Mouse (Mus musculus): ENCODE data around the gene Cnot8.
A peak's percentile ranks its signal among the peaks of the same experiment; 100 is the strongest.
"Not testable (repeated sequence)": the region's sequence is repeated elsewhere in the genome, so short reads cannot be mapped to it uniquely, and the experiment has no call there.

Gene Cnot8

DNA sequence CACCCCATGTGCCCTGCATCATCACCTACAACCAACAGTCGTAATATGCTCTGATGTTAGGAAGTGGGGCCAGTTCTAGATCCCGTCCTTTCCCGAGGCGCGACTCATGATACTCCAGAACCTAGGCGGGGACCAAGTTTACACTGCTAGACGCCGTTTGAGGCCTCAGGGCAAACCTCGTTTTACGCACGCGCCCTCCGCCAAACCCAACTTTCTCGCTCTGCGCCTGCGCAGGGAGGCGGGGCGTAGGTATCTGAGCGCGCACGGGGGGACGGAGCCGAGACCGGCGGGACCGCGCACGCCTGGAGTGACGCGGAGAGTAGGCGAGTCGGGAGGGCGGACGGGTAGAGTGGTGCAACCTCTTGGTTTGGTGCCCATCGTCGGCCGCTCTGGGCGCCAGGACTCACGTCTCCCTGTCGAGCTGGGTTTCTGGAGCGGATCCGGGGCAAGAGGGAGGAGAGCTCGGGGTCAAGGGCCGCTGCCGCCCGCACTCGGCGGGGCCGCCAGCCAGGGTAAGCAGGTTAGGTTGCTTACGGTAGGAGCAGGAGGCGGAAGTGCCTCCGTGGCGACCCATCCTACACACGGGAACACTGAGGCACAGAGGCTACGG is at the start of gene Cnot8:
TSS of gene Cnot8 (plus strand) at position 457 of the 610 bp plus-strand sequence.
- peak; percentile 97 for DNase-seq (ENCODE audit: low read depth)

DNA sequence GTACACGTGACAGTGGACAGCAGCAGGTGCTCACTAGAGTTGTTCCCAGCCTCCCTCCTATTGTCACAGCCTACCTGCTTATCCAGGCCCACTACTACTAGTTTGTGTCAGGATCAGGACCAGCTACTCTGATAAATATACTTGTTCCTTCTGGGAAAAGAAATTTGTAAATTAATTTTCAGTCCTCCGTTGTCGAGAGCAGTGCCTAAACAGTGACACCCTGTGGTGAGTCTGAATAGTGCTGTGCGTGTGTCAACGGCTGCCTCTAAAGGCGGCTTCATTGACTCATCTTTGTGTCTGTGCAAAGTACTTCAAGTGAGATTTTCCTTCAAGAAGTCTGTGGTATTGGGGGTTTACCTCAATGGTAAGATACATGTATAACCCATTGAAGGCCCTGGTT is 46.5 kb upstream of the Cnot8 start:
- DNase-seq (ENCODE audit: low read depth) = peak; percentile 28

DNA sequence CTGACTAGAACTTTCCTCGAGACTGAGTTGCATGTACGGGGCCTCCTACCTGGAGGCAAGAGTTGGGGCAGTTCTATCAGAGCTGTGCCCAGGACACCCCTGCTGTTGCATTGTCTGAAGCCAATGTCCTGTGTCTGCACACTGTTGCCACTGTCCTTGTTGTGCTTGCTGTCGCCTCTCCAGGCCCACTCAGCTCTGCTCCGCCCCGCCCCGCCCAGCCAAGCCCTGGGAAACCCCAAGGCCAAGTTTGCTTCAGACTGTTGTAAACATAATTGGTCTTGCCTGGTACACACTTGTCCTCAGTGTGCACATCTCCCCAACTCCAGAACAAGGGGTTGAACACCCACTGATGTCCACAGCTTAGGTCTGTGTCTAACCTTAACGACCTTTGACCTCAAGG is 44.2 kb upstream of the Cnot8 start:
- not testable (repeated sequence) for DNase-seq (ENCODE audit: low read depth)

DNA sequence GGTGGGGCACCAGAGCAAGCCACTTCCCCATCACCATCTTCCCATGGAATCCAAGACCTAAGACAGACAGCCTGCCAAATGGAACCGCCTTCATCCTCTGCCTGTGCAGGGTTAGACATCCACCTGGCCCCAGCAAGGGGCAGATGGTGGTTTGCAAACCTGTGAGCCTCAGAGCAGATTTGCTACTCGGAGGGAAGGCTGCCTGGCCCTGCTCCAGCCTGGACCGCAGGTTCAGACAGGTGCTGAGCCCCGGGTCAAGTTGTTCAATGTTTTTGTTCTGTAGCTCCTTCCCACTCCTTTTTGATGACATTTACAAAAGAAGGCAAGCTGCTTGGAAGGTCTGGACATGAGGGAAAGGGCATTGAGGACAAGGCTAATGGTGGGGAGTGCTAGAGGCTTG is 42.7 kb upstream of the Cnot8 start:
- DNase-seq (ENCODE audit: low read depth) = not testable (repeated sequence)

DNA sequence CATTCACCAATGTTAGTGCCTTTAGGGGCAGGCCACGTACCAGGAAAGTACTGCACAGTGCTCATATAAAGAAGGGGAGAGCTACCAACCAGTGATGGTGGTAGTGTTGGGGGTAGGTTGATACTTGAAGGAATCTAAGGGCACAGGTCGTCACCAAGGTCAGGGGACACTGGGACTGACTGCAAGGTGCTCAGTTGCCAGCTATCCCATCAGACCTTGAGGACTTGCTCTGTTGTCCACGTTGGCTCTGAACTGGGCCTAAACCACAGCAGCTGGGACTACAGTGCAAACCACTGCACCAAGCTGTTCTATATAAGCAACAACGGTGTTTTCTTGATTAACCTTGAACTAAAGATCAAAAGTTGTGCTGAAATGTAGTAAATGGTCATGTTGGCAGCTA is 41.4 kb upstream of the Cnot8 start:
- DNase-seq (ENCODE audit: low read depth) = no peak

DNA sequence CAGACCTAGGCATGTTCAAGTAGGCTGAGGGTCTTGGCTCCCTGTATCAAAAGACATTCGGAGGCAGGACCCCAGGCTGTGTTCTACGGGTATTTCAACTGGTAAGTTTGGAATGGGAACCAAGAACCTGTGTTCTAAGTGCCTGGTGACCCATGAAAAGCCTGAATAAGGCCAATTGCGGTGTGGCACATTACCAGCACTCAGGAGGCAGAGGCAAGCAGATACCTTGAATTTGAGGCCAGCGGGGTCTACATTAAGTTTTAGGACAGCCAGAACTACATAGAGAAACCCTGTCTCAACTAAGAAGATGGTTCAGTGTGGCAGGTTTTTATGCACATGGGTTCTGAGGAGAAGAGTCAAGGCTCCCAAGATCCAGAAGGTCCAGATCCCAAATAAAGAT is 38.9 kb upstream of the Cnot8 start:
- no peak for DNase-seq (ENCODE audit: low read depth)

DNA sequence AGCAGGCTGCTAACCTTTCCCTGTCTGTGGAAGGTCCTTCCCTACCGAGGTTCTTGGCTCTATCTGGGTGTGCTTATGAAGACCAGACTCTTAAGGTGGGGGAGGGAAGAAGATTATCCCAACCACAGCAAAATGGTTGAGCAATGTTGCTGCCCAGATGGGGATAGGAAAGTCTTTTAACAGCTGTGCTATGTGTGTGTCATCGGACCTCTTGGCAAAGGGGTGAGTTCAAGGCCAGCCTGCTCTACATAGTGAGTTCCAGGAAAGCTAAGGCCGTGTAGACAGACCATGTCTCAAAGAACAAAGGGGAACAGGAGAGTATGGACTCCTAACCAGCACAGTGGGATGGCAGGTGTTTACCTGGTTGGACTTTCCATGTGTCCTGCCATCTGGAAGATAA is 31.0 kb upstream of the Cnot8 start:
- DNase-seq (ENCODE audit: low read depth) = no peak

DNA sequence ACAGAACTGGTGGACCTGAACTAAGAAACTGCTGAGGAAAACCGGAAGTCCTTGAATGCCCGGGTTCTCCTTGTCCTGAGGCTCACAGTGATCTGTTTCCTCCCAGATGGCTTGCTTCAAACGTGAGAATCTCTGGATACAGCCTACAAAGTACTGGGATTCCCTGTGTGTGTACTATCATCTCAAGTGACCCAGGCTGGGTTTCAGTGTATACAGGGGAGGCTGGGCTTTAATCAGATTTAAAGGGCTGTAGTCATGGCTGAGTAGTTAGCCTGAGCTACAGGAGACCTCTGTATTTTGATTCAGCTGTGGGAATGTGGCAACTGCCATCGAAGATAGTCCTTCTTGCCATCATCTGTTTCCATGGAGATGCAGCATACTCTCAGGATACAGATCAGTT is 26.7 kb upstream of the Cnot8 start:
- DNase-seq (ENCODE audit: low read depth) = no peak

DNA sequence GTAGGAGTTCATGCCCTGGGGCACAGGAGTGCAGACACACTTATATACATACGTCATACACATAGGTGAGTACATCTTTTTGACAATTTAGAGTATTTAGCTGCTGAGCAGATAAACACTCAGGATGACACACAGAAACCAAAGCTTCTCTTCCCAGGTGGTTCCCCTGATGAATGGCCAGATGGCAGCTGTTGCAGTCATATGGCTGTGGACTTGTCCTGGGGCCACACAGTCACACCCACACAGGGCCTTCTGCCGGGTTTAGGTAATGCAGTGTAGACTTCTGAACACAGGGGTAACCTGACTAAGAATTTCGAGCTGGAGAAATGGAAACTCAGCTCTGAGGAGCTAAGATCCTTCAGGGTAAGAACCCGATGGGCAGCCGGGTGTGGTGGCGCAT is 22.2 kb upstream of the Cnot8 start:
- DNase-seq (ENCODE audit: low read depth) = no peak

DNA sequence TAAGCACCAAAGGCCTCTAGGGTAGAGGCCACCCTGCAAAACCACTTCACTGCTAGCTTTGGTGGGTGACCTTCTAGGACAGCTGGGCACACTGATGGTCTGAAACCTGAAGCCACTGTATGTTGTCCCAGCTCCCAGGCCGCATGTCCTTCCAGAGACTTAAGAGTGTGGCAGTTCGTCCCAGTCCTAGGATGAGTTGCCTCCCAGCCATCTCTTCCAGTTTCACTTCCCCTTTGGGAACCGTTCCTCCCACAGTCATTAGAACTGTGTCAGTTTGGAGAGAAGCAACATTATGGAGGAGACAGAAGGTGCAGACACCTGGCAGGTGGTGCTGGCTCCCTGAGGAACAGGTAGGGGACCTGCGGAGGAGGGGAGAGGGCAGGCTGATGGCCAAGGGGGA is 11.4 kb upstream of the Cnot8 start:
- no peak for DNase-seq (ENCODE audit: low read depth)

DNA sequence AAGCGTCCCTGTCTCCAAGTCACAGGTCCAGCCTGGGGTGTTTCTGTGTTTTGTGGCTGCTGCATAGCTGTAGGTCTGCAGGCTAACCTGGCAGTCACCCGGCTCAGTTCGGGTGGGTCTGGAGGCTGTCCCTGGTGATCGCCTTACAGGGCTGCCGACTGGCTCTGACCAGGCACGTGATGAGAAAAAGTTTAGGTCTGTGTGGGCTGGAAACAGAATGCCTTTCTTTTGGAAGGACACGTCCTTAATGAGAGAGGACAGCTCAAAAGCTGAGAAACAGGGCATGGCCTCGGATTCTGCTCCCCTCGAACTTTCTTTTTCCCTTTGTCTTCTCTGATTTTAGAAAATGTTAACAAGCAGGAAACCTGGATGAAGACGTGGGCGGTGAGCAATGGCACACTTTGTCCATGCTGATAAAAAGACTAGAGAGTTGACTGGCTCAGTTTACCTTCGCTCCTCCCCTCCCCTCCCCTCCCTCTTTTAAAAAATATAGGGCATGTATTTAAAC is 10.9 kb upstream of the Cnot8 start, which contains the start of gene Gm12248:
TSS of gene Gm12248 (minus strand) at position 114 of the 508 bp plus-strand sequence.
- no peak for DNase-seq (ENCODE audit: low read depth)

DNA sequence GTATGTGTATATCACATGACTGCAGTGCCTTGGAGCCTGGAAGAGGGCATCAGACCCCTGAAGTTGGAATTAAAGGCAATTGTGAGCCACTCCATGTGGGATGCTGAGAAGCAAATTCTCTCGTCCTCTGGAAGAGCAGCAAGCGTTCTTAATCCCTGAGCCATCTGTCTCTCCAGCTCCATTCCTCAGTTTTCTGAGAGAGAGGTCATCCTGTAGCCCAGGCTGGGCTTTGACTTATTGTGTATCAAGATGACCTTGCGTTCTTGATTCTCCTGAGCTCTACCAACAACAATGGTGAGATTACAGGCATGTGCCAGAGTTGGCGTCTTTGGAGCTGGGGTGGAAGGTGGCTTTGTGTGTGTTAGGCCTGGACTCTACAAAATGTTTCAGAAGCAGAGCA is 9.2 kb upstream of the Cnot8 start:
- DNase-seq (ENCODE audit: low read depth) = no peak

DNA sequence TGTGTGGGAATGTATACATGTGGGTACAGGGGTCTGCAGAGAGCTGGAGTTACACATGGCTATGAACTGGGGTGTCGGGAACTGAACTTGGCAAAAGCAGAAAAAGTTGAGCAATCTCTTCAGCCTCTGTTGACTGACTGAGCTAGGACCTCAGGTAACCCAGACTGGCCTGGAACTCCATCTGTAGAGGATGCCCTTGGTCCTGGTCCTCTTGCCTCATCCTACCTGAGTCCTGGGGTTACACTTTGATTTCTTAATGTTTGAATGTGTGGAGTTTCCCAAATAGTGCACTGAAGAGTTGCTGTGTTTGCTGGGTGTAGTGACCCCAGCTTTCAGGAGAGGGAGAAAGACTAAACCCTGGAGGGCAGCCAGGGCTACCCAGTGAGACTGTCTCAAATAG is 8.4 kb upstream of the Cnot8 start:
- DNase-seq (ENCODE audit: low read depth) = no peak

DNA sequence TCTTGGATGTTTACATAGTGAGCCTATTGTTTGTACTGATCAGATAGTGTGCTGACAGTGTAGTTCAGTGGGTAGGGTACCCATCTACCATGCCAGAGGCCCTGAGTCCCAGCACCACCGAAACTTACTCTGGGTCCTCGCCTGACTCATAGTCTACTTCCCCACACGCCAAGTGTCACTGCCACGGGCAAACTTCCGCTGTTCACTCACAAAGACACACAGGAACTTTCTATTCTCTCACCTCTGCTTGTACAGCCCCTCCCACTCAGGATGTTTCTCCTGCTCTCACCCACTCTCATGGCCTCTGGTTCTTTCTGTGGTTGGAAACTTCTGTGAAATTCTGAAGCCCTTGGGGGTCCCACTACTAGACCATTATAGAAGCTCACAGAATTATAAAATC is 7.8 kb upstream of the Cnot8 start:
- no peak for DNase-seq (ENCODE audit: low read depth)

DNA sequence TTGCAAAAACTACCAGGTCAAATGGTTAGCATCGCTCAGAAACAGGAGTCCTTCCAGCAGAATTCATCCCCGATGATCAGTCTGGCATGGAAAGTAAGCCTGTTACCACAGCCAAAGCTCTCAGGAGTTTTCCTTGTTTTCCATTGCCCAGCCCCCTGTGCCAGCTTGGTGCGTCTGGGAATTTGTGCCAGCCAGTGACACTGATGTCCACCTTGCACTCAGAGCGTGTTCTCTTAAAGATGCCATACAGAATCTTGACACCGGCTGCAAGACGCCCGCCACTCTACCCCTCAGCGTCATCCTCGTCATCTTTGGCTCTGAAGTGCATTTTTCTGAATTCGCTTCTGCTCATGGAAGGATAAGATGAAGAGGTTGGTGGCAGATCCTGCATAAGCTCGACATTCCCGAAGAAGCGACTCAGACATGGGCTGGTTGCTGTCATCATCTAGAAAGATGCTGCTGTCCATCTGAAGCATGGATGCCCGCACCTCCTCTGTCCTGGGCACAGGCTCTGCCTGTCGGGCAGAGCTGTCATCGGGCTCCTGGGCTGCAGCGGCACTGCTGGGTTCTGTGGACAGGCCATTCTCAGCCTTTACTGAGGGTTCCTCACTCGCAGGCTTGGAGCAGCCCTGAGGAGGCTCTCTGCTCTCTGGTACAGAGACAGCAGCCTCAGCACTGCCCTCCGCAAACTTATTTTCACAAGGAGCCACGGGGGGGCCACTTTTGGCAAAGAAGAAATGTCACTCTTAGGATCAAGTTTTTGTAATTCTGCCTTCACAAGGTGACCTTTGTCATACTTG is 6.9 kb upstream of the Cnot8 start:
- DNase-seq (ENCODE audit: low read depth) = no peak

DNA sequence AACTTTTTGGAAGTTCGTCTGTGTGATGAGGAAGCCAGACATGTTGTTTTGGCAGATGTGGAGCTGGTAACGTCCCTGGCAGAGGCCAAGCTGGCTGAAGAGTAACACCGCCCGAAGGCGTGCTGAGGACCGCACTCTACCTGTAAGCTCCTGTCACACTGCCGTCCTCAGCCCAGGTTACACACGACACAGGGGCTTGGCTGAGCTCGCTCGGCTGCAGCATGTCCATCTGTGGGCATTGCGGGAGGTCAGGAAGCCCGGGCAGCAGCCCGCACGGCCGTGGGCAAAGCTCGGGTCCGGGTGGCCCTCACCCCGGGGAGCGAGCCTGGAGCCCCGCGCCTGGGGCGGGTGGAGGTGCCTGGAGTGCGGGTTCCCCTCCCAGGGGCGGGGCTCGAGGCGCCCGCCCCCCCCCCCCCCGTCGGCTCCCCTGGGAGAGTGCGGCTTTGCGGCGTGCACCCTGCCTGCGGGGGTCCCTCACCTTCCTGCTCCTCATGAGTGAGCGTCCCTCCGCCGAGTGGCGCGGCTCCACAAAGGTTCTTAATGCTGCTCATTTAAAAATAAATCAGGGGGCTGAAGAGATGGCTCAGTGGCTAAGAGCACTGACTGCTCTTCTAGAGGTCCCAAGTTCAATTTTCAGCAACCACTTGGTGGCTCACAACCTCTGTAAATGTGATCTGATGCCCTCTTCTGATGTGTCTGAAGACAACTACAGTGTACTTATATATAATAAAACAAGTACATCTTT is 6.2 kb upstream of the Cnot8 start:
- no peak for DNase-seq (ENCODE audit: low read depth)

DNA sequence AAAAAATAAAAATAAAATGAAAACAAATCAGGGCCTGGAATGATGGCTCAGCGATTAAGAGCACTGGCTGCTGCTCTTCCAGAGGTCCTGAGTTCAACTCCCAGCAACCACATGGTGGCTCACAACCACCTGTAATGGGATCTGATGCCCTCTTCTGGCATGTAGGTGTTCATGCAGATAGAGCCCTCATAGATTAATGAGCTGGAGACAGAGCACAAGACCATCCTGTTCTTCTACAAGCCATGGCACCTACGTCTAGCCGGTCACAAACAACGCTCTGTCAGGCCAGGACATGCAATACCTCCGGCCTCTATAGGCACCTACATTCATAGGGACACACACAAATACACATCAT is 5.6 kb upstream of the Cnot8 start:
- not testable (repeated sequence) for DNase-seq (ENCODE audit: low read depth)

DNA sequence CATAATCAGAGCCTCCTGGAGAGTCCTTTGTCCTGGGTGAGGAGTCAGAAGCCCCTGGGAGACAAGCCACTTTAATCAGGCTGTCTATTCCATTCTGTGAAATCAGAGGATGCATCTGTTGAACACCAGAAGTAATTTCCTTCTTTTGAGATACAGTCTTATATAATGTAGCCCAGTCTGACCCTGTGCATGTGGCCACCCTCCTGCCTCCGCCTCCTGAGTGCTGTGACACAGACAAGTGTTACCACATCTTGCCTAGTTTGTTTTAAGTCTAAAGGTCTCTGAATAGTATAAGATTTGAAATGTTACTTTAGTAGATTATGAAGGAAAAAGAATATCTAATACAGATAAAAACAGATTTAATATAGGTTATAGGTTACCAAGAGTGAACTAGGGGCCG is 3.9 kb upstream of the Cnot8 start:
- no peak for DNase-seq (ENCODE audit: low read depth)

DNA sequence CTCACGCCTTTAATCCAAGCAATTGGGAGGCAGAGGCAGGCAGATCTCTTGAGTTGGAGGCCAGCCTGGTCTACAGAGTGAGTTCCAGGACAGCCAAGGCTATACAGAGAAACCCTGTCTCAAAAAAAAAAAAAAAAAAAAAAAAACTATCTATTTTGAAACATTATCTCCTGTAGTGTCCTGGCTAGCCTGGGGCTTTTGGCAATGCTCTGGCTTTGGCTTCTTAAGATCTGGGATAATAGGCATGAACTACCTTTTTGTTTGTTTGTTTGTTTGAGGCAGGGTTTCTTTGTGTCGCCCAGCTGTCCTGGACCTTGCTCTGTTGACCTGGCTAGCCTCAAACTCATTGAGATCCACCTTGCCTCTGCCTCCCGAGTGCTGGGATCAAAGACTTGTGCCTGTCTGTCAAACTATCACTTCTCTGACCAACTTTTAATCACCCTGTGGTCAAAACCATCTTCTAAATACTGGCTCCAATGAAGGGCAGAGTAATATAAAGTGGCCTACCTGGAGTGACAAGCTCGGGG is 2.7 kb upstream of the Cnot8 start:
- no peak for DNase-seq (ENCODE audit: low read depth)

DNA sequence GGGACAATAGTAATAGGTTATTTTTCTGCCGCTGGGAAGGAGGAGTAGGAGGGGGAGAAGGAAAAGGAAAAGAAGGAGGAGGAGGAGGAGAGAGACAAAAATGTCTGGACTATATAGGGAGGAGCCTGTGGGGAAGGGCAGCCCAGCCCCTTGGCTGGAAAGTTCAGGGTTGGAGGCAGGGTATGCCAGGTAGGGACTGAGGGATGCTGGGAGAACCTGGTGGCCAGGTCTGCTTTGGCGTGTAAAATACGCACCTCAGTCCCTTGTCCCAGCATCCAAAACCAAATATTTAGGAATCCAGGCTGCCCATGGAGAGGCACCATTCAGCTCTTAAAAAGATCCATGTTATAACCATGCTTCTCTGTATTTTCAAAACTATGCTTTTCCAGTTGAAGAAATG is 1.8 kb upstream of the Cnot8 start:
- DNase-seq (ENCODE audit: low read depth) = no peak

DNA sequence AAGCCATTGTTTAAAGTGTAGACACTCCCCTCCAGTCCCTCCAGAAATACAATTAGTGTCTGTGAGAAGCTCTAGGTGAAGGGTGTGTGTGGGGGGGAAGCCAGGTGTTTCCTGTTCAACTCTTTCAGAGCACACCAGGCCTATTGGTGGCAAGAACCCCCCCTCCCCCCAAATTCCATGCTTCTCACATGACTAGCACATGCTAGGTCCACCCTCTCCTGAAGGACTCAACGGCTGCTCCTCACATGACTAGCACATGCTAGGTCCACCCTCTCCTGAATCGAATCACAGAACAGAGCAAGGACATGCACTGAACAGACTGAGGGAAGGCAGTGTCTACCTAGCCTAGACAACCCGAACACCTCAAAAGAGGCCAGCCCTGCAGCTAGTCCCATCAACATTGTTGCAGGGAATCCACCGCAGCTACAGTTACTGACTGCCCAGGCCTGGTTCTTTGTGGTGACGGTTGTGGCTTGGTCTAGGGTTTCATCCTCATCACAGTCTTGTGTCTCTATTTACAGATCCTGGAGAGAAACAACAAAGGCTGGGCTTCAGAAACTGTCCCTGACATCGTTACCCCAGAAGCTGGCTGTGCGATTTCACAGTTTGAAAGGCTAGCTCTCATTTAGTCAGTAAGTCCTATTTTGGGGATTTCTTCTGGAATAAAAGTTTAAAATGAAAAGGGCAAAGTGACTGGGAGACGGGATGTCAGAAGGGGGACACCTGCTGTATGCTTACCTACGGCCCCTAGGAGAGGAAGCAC is 1.2 kb upstream of the Cnot8 start:
- no peak for DNase-seq (ENCODE audit: low read depth)

DNA sequence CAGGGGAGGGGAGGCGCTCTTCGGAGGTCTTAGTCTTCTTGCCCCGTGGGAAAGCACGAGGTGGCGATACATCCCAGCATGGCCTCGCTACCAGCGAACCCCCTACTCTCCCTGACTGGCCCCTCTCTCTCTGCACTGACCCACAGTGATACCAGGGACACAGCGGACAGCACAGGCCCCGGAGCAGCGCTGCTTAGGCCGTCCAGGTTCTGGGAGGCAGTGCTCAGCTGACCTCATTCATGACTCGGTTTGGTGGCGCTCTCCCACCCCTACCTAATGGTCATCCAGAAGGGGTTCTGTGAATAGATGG is 654 bp upstream of the Cnot8 start:
- DNase-seq (ENCODE audit: low read depth) = no peak
